Mouse (Mus musculus): ENCODE data around the gene Tekt3.
A peak's percentile ranks its signal among the peaks of the same experiment; 100 is the strongest.

The Tekt3 gene

DNA sequence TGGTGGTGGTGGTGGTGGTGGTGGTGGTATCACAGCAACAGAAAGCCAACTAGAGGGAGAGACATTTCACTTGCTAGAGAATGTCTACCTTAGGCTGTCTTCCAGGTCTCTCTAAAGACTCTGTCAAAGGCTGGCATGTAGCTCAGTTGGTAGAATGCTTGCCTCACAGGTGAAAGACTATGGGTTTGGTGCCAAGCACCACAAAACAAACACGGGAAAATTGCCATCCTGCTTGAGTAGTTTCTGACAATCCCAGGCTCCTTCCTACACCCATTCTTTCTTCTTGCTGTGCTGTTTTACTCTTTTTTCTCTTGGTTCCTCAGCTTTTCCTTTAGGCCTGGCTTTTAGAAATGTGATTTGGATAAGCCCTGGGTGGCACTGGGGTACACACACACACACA, 5.1 kb downstream of the Tekt3 start:
- DNase-seq = no peak

DNA sequence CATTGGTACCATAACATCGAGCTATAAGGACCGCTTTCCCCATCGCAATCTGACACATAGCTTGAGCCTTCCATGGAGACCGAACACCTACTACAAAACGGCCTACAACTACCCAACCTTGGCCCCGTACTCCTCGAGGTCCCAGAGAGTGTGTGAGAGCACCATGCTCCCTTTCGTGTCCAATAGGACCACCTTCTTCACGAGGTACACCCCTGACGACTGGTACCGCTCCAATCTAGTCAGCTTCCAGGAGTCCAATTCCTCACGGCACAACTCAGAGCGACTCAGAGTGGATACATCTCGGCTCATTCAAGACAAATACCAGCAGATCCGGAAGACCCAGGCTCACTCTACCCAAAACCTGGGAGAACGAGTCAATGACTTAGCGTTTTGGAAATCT, 8.6 kb downstream of the Tekt3 start:
- DNase-seq = no peak

- DNase-seq = no peak
Observed at GRCm38 (mm10) chr11:63084536-63084935, 23.1 kb downstream of the Tekt3 start.

DNA sequence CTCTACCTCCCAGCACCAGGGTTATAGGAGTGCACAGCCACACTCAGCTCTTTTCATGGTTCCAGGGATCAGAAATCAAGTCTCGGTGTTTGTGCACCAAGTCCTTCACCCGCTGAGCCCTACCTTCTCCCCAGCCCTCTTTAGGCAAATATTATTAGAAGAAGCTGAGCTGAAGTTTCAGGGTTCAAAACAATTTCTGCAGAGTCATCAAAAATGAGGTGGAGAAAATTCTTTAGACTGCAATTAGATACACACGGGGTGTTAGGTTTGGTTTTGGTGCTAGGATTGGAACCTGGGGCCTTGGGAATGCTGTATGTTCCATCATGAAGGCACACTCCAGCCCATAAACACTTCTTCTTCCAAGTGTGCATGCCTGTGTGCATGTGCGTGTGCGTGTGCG, 27.2 kb downstream of the Tekt3 start:
- no peak for DNase-seq

DNA sequence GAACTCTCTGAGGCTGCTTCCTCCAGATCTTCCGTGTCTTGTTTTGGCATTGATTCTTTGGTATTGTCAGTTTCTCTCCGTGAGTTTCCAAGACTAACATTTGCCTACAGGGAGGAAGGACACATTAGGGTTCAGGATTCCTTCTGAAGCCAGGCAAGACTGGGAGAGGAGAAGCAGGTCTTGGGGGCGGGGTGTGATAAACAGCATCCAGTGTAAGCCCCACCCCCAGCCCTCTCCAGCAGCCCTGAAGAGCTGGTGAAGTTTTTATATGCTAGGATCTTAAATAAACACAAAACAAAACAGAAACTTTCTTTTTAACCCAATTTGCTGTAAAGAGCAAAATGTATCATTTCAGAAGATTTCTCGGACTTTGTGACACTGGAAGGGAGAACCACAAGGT, 28.8 kb downstream of the Tekt3 start:
- DNase-seq = no peak

- no peak for DNase-seq
Observed at GRCm38 (mm10) chr11:63090986-63091385, 29.5 kb downstream of the Tekt3 start.

DNA sequence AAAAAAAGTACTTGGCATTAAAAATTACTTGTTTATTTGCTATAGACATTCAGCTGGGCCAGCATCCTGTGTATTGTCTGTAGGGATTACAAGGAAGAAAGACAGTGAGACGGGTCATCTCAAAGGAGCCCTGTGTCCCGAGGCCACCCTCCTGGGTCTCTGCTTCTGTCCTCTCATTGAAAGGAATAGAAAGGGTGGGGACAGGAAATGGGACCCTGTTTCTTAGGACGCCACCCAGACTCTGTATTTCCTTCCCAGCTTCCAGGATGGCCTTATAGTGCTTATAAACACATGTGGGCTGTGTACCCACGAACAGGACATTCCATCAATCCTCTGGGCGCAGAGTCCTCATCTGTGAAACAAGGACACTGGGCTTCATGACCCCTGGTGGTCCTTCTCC, 30.8 kb downstream of the Tekt3 start:
- no peak for DNase-seq

GRCm38 (mm10) chr11:63093601-63094000, 32.1 kb downstream of the Tekt3 start:
- DNase-seq = no peak

DNA sequence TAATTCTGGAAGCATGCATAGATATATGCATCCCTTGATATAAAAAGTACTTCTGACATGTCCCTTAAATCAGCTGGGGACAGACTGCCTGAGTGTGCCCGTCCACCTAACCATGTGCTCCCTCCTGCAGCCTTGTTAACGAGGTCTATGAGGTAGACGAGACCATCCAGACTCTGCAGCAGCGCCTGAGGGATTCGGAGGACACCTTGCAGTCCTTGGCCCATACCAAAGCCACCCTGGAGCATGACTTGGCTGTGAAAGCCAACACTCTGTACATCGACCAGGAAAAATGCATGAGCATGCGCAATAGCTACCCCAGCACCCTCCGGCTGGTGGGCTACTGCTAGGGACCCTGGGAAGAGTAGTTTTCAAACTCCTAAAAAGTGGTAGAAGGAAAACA, 33.0 kb downstream of the Tekt3 start:
- DNase-seq = no peak

DNA sequence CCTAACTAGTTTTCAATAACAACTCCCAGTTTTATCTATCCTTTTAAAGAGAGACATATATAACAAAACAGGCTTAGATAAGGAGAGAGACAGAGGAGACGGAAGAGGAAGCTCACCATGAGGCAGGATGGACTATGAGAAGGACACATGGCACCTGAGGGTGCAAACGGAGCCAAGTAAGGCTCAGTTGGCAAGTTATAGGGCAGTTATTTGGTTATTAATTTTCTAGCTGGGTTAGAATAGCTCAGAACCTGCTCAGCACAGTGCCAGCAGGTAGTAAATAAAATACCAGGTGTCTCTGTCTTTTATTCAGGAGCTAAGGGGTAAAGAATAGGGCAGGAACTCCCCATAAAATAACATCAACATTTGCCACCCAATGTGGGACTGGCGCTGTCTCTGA, 36.6 kb downstream of the Tekt3 start:
- no peak for DNase-seq

DNA sequence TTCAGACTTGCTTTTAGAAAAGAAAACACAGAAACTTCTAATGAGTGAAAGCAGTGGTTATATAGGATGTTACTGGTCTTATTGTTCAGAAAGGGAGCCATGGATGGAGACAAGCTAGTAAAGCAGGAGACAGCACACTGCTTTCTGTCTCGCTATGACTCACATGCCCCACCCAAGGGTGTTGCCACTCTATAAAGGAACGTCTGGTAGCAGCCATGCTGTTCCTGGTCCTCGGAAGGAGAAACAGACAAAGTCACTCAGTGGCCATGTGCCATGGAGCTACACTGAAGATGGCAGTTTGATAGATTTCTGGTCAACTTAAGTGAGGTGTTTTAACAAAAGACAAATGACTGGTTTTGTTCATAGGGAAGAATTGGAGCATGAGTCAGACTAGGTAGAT, 37.9 kb downstream of the Tekt3 start:
- no peak for DNase-seq

GRCm38 (mm10) chr11:63103256-63103655, 41.8 kb downstream of the Tekt3 start:
- DNase-seq = peak; percentile 27

- DNase-seq = no peak
Observed at GRCm38 (mm10) chr11:63104026-63104425, 42.6 kb downstream of the Tekt3 start.

DNA sequence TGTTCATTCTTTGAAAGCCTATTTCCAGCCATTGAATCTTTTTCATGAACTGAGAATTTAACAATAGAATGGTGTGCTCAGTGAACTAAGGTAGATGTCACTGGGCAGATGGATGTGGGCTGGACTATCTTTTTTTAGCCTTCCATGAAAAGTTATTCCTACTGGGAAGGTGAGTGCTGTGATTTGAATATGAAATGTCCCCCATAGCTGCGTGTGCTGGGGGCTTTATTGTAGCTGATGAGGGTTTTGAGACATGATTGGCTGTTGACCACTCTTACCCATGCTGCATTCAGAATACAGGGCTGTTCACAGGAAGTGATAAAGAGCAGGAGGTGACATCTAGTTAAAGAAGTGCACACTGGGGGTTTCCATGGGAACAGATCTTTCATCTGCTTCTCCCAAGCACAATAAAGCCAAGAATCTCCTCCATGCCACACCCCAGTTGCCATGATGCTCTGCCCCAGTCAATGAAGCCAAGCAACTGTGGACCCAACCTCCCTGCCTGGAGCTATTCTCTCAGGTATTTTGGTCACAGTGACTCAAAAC, 47.8 kb downstream of the Tekt3 start:
- no peak for DNase-seq

GRCm38 (mm10) chr11:63110329-63110728, 48.9 kb downstream of the Tekt3 start:
- no peak for DNase-seq

GRCm38 (mm10) chr11:63114807-63115641, 53.6 kb downstream of the Tekt3 start:
- no peak for DNase-seq

DNA sequence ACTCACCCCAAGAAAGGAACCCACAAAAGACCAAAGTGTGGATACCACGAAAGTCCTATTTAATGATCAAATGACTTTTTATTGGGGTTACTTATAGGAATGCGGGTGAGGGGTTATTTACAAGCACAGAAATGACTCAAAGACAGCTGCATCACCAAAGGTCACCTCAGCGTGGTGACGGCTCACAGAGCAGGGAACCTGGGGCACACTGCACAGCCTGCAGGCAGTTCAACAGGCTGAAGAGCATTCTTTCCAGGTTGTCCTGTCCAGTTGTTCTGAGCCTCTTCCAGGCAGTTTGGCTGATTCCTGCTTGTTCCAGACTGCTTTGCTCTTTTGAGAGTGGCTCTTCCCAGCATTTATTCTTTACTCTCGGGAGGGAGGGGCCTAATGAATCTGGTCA, 55.2 kb downstream of the Tekt3 start:
- no peak for DNase-seq

- no peak for DNase-seq
Observed at GRCm38 (mm10) chr11:63117266-63117665, 55.8 kb downstream of the Tekt3 start.

DNA sequence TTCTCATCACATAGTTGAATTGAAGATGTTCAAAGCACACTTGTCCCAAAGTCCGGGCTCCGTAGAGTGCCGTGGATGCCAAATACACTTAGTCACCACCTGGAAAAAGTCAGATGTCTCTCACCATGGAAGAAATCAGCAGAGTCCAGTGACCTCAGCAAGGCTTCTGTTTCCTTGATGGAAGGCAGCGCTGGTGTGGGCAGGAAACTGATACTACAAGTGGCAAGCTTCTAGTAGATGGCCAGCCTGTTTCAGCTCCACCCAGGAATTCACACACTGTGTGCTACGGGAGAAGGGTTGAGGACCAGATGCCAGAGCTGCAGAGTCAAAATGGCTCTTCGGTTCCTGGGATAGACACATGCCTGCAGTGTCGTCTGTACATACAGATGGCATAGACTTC, 58.3 kb downstream of the Tekt3 start:
- DNase-seq = no peak

GRCm38 (mm10) chr11:63122249-63122648, 60.8 kb downstream of the Tekt3 start:
- no peak for DNase-seq

DNA sequence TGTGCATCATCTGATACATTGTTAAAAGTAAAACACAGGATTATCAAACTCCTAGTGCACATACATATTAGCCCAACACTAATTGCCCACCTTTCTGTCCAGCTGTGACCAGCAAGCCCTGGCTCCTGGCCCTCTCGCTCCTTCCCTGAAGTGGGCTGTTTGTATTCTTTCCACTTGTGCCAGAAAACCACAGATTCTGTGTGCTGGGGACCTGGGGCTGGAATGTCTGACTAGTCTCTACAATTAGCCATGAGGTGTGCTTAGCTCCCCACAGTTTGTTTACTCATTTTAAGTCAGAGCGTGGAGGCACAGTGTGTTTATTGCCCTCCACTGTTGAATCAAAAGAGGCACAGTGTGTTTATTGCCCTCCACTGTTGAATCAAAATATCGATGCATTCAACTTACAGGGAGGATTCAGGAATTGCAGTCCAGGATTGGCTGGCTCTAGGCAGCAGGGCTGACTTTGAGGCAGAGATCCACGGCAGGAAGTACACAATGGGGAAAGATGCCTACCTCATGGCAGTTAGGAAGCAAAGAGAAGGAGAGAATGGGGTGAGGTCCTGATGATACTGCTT, 61.4 kb downstream of the Tekt3 start:
- DNase-seq = no peak

GRCm38 (mm10) chr11:63124316-63124715, 62.9 kb downstream of the Tekt3 start:
- no peak for DNase-seq

DNA sequence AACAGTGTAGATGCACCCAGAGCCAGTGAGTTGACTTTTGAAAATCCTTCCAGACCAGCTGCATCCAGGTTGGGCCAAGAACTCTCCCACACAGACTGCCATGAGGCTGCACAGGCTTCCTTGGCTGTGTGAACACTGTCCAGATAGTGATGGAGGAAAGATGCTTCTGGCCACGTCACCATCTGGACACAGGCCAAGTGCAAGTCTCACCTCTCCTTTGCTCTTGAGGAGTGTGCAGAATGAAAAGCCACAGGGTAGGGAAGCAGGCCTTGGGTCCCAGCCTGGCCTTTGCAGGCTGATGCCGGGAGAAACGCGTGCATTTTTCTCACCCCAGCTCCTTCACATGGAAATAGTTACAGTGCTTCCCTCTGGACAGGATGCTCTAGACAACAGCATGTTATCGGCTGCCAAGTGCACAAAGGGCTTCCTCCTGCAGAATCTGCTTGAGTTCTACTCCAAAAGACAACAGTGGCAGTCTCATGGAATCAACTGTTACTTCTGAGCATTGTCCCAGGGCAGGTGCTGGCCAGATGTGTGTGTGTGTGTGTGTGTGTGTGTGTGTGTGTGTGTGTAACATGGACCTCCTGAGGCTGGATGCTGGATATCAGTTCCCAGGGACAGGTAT, 64.5 kb downstream of the Tekt3 start:
- DNase-seq = no peak

DNA sequence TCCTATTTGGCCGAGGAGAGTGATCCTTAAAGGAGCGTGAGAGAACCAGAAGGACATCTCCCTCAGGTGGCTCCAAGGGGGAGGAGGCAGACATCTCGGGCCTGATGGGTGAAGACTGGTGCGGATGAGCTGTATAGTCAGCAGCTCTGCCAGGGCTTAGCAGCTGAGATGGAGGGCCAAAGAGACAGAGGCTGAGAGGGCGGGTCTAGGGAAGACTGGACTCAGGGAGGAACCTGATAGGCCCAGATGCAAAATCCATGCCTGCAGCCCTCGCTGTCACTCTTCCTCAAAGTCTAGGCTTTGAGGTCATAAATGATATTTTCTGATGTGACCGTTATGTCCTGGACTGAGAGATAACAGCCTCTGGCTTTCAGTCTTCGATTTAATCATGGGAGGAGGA, 65.5 kb downstream of the Tekt3 start:
- no peak for DNase-seq
